Mouse (Mus musculus) limb, embryonic 11.5 days (tissue): Measurements from ENCODE around the gene Tmprss9. TPM values are rescaled to one million over a fixed set of nuclear protein-coding genes. Genes with fewer than 3 reads are reported as not detected.

ENCODE experiments used
- ATAC-seq: fragments of 200-750 bp; cut with Nextera tagmentation; 2 replicates; pipeline ENCODE4 v1.8.0; 2017; ENCODE audit warnings: low read depth; ENCODE audit not compliant: insufficient number of reproducible peaks, low FRiP score, low TSS enrichment
- DNase-seq: peaks from one replicate; pipeline ENCODE4 v3.0.0-alpha.2; 2015; ENCODE audit warnings: low spot score
- H3K27ac ChIP-seq: fragments of 300-500 bp; sonication (generic); replicated peaks from 2 replicates; pipeline ENCODE4 v1.5.1; 2014; ENCODE audit warnings: low read depth, mild to moderate bottlenecking, low read length
- H3K27me3 ChIP-seq: fragments of 300-500 bp; sonication (generic); 2 replicates; pipeline ENCODE4 v1.6.1; 2014; ENCODE audit warnings: mild to moderate bottlenecking, low read length, mixed read lengths; ENCODE audit not compliant: control insufficient read depth, insufficient read depth
- H3K36me3 ChIP-seq: fragments of 300-500 bp; sonication (generic); 2 replicates; pipeline ENCODE4 v1.6.1; 2014; ENCODE audit warnings: mild to moderate bottlenecking, low read length, moderate library complexity, mixed read lengths; ENCODE audit not compliant: control insufficient read depth, insufficient read depth
- H3K4me1 ChIP-seq: fragments of 300-500 bp; sonication (generic); 2 replicates; pipeline ENCODE4 v1.6.1; 2014; ENCODE audit warnings: low read length, mixed read lengths; ENCODE audit not compliant: control insufficient read depth, insufficient read depth
- H3K4me2 ChIP-seq: fragments of 300-500 bp; sonication (generic); 2 replicates; pipeline ENCODE4 v1.6.1; 2014; ENCODE audit warnings: low read depth, mild to moderate bottlenecking, moderate library complexity; ENCODE audit not compliant: severe bottlenecking
- H3K4me3 ChIP-seq: fragments of 300-500 bp; sonication (generic); 2 replicates; pipeline ENCODE4 v1.5.1; 2014; ENCODE audit warnings: low read depth, low read length
- H3K9ac ChIP-seq: fragments of 300-500 bp; sonication (generic); 2 replicates; pipeline ENCODE4 v1.6.1; 2014; ENCODE audit warnings: mild to moderate bottlenecking, low read length
- H3K9me3 ChIP-seq: fragments of 300-500 bp; sonication (generic); 2 replicates; pipeline ENCODE4 v1.6.1; 2016; ENCODE audit warnings: low read length; ENCODE audit not compliant: control insufficient read depth
- WGBS: fragments of 180-500 bp; shearing (Covaris S2); extraction: QIAGEN DNeasy Blood & Tissue Kit; methylation state at CpG from one replicate; pipeline ENCODE4 v1.1.7; 2014; 5-methylcytosine and 5-hydroxymethylcytosine counted together
- polyA plus RNA-seq: library from polyadenylated mRNA; unstranded; fragments of >200 nt; fragmentation: Nextera tagmentation; extraction: Ambion mirVana; gene quantifications from 2 replicates; pipeline ENCODE4 v1.2.1, GENCODE M21; 2014

The Tmprss9 gene
- polyA plus RNA-seq, 1 experiment from 2014 or later = not detected

DNA sequence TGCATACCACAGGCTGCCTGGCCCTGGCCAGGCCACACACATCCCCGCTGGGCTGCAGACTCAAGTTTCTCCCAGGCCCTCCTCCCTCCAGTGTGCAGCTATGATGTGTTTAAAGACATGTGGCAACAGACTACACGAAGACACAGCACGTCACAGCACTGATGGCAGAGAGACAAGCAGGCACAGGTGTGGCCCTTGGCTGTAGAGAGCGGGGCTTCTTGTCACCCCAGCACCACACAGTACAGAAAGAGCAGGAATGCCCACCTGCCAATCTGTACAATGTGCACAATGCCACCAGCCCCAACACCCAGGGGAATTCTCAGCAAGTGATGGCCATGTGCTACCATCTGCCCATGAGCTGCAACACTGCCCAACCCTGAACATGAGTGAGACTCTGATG lies 39.7 kb downstream of the Tmprss9 start:
- peaks cover 20% of the 10 kb centered on the region; the same call in 1 of the 2 replicates for H3K36me3 ChIP-seq
- no peak overlapping the region for H3K4me2 ChIP-seq
- no peaks in the 10 kb centered on the region for H3K27me3 ChIP-seq
- no peak overlapping the region for H3K4me3 ChIP-seq
- no peaks in the 10 kb centered on the region for H3K9me3 ChIP-seq
- ATAC-seq (no peak), DNase-seq (no peak)
- H3K4me1 ChIP-seq = no peaks in the 10 kb centered on the region
- WGBS = 92% methylated on average over 4 of the region's 4 CpGs
- H3K27ac ChIP-seq = no peak overlapping the region
- H3K9ac ChIP-seq = no peak overlapping the region

DNA sequence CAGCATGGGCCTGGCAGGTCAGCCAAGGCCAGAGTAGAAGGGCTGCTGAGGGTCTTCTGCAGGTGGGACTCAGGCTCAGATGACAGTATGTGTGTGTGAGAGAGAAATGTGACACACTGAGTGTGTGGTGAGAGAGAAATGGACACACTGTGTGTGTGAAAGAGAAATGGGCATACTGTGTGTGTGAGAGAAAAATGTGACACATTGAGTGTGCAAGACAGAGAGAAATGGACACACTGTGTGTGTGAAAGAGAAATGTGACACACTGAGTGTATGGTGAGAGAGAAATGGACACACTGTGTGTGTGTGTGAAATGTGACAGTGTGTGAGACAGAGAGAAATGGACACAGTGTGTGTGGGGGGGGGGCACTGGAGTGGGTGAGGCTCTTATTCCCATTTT lies 40.2 kb downstream of the Tmprss9 start:
- Histone ChIP-seq H3K36me3 (peaks cover 20% of the 10 kb centered on the region; the same call in 1 of the 2 replicates), H3K9me3 (no peaks in the 10 kb centered on the region), H3K27me3 (no peaks in the 10 kb centered on the region), H3K27ac (no peak overlapping the region), H3K9ac (no peak overlapping the region), H3K4me3 (no peak overlapping the region), H3K4me2 (no peak overlapping the region), H3K4me1 (no peaks in the 10 kb centered on the region)
- DNase-seq (no peak), ATAC-seq (no peak)

DNA sequence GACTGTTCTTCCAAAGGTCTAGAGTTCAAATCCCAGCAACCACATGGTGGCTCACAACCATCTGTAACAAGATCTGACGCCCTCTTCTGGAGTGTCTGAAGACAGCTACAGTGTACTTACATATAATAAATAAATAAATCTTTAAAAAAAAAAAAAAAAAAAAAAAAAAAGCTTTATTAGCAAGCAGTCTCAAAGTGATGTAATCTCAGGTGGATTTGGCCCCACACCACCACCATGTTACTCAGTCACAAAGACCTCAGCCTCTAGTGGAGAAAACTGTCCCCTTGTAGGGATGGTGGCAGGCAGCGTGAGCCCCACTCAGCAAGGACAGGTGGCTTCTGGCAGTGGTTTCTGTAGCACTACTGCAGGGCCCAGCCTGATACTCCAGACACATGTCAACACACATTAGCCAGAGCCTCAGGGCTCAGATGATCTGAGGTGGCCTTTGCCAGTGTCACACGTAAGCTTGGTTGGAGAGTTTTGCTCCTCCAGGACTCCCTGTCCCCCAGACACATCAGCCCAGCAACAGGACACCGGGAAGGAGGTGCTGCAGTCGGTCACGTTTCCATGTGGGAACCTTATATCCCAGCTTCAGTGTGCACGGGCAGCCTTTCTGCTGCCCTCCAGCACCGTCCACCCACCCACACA lies 41.8 kb downstream of the Tmprss9 start:
- Histone ChIP-seq H3K4me2 (no peak overlapping the region), H3K36me3 (peaks cover 15% of the 10 kb centered on the region; the same call in 1 of the 2 replicates), H3K4me1 (0 out of 2 replicates have a peak, but pooled peaks cover 4% of the 10 kb centered on the region), H3K27ac (no peak overlapping the region), H3K9me3 (no peaks in the 10 kb centered on the region), H3K9ac (no peak overlapping the region), H3K4me3 (no peak overlapping the region), H3K27me3 (no peaks in the 10 kb centered on the region)
- ATAC-seq = no peak
- WGBS = 93% methylated on average over 7 of the region's 8 CpGs
- DNase-seq = no peak

DNA sequence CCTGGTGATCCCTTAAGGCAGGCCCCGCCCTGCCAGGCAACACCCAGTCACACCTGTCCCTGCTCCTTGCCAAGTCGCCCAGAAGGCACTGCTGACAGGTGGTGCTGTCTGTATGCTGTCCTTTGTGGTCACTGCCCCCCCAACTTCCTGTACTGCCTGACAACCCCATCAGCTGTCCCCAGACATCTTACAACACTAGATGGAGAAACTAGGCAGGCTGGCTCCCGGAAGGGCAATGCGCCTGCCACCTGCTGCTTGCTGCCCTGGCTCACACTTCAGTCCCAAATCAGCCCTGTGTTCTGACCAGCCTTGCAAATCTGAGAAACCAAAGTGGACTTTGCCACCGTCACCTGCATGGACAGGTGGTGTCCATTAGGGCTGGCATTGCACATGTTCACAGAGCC lies 42.6 kb downstream of the Tmprss9 start:
- Histone ChIP-seq H3K9ac (no peak overlapping the region), H3K36me3 (peaks cover 12% of the 10 kb centered on the region; the same call in 1 of the 2 replicates), H3K9me3 (no peaks in the 10 kb centered on the region), H3K4me2 (no peak overlapping the region), H3K4me3 (no peak overlapping the region), H3K27ac (no peak overlapping the region), H3K27me3 (no peaks in the 10 kb centered on the region), H3K4me1 (0 out of 2 replicates have a peak, but pooled peaks cover 4% of the 10 kb centered on the region)
- 85% methylated on average over 5 of the region's 5 CpGs for WGBS
- ATAC-seq (no peak), DNase-seq (no peak)

DNA sequence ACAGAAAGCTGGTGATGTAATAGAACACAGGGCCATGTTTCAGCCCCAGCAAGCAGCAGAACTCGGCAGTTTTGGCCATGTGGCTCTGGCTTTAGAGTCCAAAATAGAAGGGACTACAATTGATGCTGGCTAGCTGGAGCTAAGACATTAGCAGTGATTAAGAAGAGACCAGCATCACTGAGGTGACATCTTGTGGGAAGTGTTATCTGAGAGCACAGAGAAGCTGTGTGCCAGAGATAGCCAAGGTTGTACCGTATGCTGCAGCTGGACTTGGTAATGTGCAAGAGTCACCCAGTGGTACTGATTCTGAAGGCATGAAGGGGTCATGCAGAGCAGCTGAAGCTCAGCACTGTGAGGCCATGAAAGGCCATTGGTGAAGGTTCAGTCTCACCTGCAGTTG lies 43.6 kb downstream of the Tmprss9 start:
- H3K9ac ChIP-seq = no peak overlapping the region
- H3K4me3 ChIP-seq = no peak overlapping the region
- peaks cover 5% of the 10 kb centered on the region; the same call in 1 of the 2 replicates for H3K36me3 ChIP-seq
- H3K27ac ChIP-seq = no peak overlapping the region
- ATAC-seq (no peak), DNase-seq (no peak)
- H3K9me3 ChIP-seq = no peaks in the 10 kb centered on the region
- H3K4me1 ChIP-seq = 0 out of 2 replicates have a peak, but pooled peaks cover 4% of the 10 kb centered on the region
- no peak overlapping the region for H3K4me2 ChIP-seq
- WGBS = 85% methylated on average over 2 of the region's 2 CpGs
- no peaks in the 10 kb centered on the region for H3K27me3 ChIP-seq

DNA sequence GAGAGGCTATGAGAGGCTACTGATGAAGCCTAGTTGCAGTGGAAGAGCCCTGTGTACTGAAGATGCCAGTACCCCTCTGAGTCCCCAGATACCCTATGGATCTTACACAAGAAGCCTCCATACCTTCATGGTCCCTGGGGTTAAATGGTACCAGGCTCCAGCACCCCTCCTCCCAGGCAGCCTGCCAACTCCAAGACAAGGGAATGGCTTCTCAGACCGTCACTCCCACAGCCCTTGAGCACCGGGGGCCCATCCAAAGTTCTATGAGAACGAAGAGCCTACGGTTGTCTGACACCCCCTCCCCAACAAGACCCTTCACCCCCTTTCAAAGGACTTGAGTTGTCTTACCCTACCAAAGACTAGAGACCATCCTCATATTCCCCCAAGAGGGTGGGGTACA lies 44.1 kb downstream of the Tmprss9 start:
- no peak overlapping the region for H3K4me2 ChIP-seq
- no peaks in the 10 kb centered on the region for H3K9me3 ChIP-seq
- H3K36me3 ChIP-seq = peaks cover 5% of the 10 kb centered on the region; the same call in 1 of the 2 replicates
- WGBS = 92% methylated on average over 4 of the region's 4 CpGs
- H3K27ac ChIP-seq = no peak overlapping the region
- H3K4me3 ChIP-seq = no peak overlapping the region
- H3K27me3 ChIP-seq = no peaks in the 10 kb centered on the region
- H3K4me1 ChIP-seq = 0 out of 2 replicates have a peak, but pooled peaks cover 4% of the 10 kb centered on the region
- no peak for ATAC-seq
- DNase-seq = no peak
- no peak overlapping the region for H3K9ac ChIP-seq

DNA sequence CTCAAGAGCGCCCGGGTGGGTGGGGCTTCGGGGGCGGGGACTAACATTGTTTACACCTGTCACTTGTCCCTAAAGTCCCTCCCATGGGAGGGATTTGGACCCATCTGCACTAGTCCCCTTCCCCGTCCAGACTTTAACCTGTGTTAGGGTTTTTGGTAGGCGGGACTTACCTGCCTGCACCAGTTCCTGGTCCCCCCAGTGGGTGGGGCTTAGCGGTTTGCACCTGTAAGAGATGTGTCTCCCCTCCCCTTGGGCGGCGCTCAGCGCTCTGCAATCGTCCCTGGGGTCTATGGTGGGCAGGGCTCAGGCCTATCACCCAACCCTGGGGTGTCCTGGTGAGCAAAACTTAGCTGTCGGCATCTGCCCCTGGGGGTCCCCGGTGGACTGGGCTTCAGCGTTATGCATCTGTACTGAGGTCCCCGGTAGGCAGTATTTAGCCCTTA lies 45.7 kb downstream of the Tmprss9 start:
- H3K27ac ChIP-seq = no peak overlapping the region
- peak; percentile 43 for DNase-seq
- H3K4me2 ChIP-seq = peak overlapping the region; percentile 65
- H3K4me1 ChIP-seq = 0 out of 2 replicates have a peak, but pooled peaks cover 4% of the 10 kb centered on the region
- 1% methylated on average over 15 of the region's 15 CpGs for WGBS
- H3K4me3 ChIP-seq = peak overlapping the region; percentile 92
- peak overlapping the region; percentile 78 for H3K9ac ChIP-seq
- H3K27me3 ChIP-seq = no peaks in the 10 kb centered on the region
- no peaks in the 10 kb centered on the region for H3K9me3 ChIP-seq
- ATAC-seq = peak; percentile 22; the same call in 1 of the 2 replicates
- H3K36me3 ChIP-seq = peaks cover 5% of the 10 kb centered on the region; the same call in 1 of the 2 replicates

DNA sequence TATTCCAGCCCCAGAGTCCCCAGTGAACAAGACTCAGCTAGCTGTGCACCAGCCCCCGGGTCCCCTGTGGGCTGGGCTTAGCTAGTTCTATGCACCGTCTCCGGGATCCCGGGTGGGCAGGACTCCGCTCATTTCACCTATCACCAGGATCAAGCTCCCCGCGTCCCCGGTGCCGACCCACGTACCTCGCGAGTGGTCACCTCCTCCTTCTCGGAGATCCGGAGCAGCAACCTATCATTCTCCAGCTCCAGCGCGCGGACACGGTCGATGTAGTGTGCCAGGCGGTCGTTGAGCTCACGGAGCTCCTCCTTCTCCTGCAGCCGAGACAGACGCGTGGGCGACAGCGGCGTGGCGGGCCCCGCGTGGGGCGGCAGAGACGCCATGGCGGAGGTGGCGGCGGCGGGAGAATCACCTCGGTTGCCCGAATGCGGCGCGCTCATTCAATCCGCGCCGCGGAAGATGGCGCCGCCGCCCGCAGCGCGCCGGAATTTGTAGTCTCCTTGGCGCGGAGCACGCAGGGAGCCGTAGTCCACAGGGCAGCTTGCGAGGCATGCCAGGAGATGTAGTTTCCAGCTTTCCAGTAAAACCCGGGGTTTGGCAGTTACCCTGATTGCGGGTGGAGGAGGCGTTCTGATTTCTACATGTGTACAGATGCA lies 46.3 kb downstream of the Tmprss9 start, which contains the start of gene Lmnb2:
Gene Lmnb2, minus strand, starts transcription at position 467 of the 656 bp plus-strand sequence.
- under 1% methylated on average over 61 of the region's 61 CpGs for WGBS
- Histone ChIP-seq H3K27ac (no peak within 1 kb of the TSS), H3K36me3 (peaks cover 3% of the 10 kb centered on the region; the same call in 1 of the 2 replicates)

More for the DNA sequence above, 46.3 kb downstream of the Tmprss9 start, which contains the start of gene Lmnb2:
- Histone ChIP-seq H3K9me3 (no peaks in the 10 kb centered on the region), H3K9ac (peak within 1 kb of the TSS; percentile 78), H3K4me1 (0 out of 2 replicates have a peak, but pooled peaks cover 4% of the 10 kb centered on the region), H3K4me2 (peak within 1 kb of the TSS; percentile 65), H3K27me3 (no peaks in the 10 kb centered on the region), H3K4me3 (peak within 1 kb of the TSS; percentile 92)
- ATAC-seq (peak; percentile 33; the same call in 1 of the 2 replicates), DNase-seq (peak; percentile 83)
